Mouse (Mus musculus): ENCODE results near the gene Smdt1. TPM values are rescaled to one million over a fixed set of nuclear protein-coding genes. Genes with fewer than 3 reads are reported as not detected.
"Not testable (repeated sequence)": the region's sequence is repeated elsewhere in the genome, so short reads cannot be mapped to it uniquely, and the experiment has no call there.

Smdt1 gene
- total and polyA plus RNA-seq, 3 experiments = 111 to 159 TPM; not detected in 1

DNA sequence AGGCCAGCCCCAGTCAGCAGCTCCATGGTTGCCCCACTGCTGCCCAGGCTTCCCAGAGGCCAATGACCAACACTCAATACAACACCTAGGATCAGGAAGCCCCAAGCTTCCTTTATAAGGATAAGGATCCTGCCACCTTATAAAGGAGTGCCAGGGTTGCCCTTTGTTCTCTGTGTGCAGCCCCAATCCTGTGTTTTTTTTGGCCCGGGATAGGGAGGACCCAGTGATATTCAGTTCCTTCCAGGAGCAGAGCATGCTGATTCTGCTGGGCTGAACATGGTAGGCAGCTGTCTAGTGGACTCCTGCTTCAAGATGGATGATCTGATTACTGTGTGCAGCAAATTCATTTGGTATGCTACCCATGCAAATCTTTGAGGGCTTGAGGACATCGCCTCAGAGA lies 55.2 kb downstream of the Smdt1 start, which contains the start of gene Cyp2d11:
Gene Cyp2d11, minus strand, starts transcription at position 101 of the 400 bp plus-strand sequence.
- H3K27ac ChIP-seq (ENCODE audit: control insufficient read depth, low read depth, low read length); H3K4me1 ChIP-seq (ENCODE audit: control insufficient read depth in 1 of 2, insufficient read depth in 2 of 2, low read length in 2 of 2); H3K9ac ChIP-seq (ENCODE audit: control insufficient read depth, low read depth, low read length, poor library complexity, severe bottlenecking); H3K4me3 ChIP-seq (ENCODE audit: control insufficient read depth in 1 of 2, insufficient read depth in 1 of 2, low read depth in 2 of 2, low read length in 2 of 2); H3K36me3 ChIP-seq (ENCODE audit: control insufficient read depth in 1 of 2, insufficient read depth in 2 of 2, low read length in 2 of 2); H3K9me3 ChIP-seq (replicated peaks; ENCODE audit: insufficient read depth, low read length); DNase-seq (ENCODE audit: low read depth, low spot score); H3K27me3 ChIP-seq (ENCODE audit: control insufficient read depth in 1 of 2, insufficient read depth in 2 of 2, low read length in 2 of 2); H3K79me2 ChIP-seq (ENCODE audit: control insufficient read depth, insufficient read depth, low read length, poor library complexity): not testable (repeated sequence)

DNA sequence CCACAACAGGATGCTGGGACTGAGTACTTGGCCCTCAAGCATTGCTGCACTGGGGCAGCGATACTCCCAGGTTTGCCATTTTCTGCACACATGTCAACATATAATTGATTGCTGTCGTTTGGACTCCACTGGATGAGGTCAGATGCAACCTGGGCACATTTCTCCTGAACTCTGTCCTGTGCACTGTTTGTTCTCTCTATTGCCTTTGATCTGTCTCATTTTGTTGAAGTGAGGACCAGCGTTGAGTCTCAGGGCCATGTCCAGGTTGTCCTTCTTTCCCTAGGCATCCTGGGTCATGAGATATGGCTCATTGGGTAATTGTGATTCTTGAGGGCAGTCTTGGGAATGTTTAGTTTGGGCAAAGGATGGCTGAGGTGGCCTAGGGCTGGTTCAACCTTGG lies 57.2 kb downstream of the Smdt1 start:
- not testable (repeated sequence) for H3K4me3 ChIP-seq (ENCODE audit: control insufficient read depth in 1 of 2, insufficient read depth in 1 of 2, low read depth in 2 of 2, low read length in 2 of 2); H3K79me2 ChIP-seq (ENCODE audit: control insufficient read depth, insufficient read depth, low read length, poor library complexity); H3K4me1 ChIP-seq (ENCODE audit: control insufficient read depth in 1 of 2, insufficient read depth in 2 of 2, low read length in 2 of 2)

More for the DNA sequence above, 57.2 kb downstream of the Smdt1 start:
- H3K36me3 ChIP-seq (ENCODE audit: control insufficient read depth in 1 of 2, insufficient read depth in 2 of 2, low read length in 2 of 2); H3K9me3 ChIP-seq (replicated peaks; ENCODE audit: insufficient read depth, low read length); H3K9ac ChIP-seq (ENCODE audit: control insufficient read depth, low read depth, low read length, poor library complexity, severe bottlenecking); DNase-seq (ENCODE audit: low read depth, low spot score); H3K27me3 ChIP-seq (ENCODE audit: control insufficient read depth in 1 of 2, insufficient read depth in 2 of 2, low read length in 2 of 2); H3K27ac ChIP-seq (ENCODE audit: control insufficient read depth, low read depth, low read length): not testable (repeated sequence)

Other genes with a start within 250 kb of the Smdt1 start
- gene Ccdc134, start 211.0 kb upstream of the Smdt1 start, total RNA-seq (2012; rRNA removed) = 11.8 and 19.7 TPM in 2 replicates
- 10 to 100 TPM in 1 of 2 experiments, not detected in 1; 17.5 TPM for gene Ccdc134, start 211.0 kb upstream of the Smdt1 start, polyA plus RNA-seq (2012; ENCODE audit: insufficient read depth in 1 of 2, insufficient read length in 2 of 2, low read depth in 1 of 2, low replicate concordance in 2 of 2, missing spikeins in 1 of 2)
- gene Srebf2, start 191.8 kb upstream of the Smdt1 start, total RNA-seq (2012; rRNA removed) = 40.5 and 52.2 TPM in 2 replicates
- 100 to 1,000 TPM in 1 of 2 experiments, not detected in 1; 161 TPM for gene Srebf2, start 191.8 kb upstream of the Smdt1 start, polyA plus RNA-seq (2012; ENCODE audit: insufficient read depth in 1 of 2, insufficient read length in 2 of 2, low read depth in 1 of 2, low replicate concordance in 2 of 2, missing spikeins in 1 of 2)
- gene Shisa8, start 126.1 kb upstream of the Smdt1 start, total RNA-seq (2012; rRNA removed) = not detected in 2 replicates
- gene Shisa8, start 126.1 kb upstream of the Smdt1 start, polyA plus RNA-seq (2012; ENCODE audit: insufficient read depth in 1 of 2, insufficient read length in 2 of 2, low read depth in 1 of 2, low replicate concordance in 2 of 2, missing spikeins in 1 of 2) = under 1 TPM in 1 of 2 experiments, not detected in 1; 0.10 TPM
- 1.5 TPM in 2 replicates for gene Tnfrsf13c, start 114.6 kb upstream of the Smdt1 start, total RNA-seq (2012; rRNA removed)
- gene Tnfrsf13c, start 114.6 kb upstream of the Smdt1 start, polyA plus RNA-seq (2012; ENCODE audit: insufficient read depth in 1 of 2, insufficient read length in 2 of 2, low read depth in 1 of 2, low replicate concordance in 2 of 2, missing spikeins in 1 of 2) = under 1 TPM in 1 of 2 experiments, not detected in 1; 0.63 TPM
- 23.5 and 23.7 TPM in 2 replicates for gene Cenpm, start 94.2 kb upstream of the Smdt1 start, total RNA-seq (2012; rRNA removed)
- gene Cenpm, start 94.2 kb upstream of the Smdt1 start, polyA plus RNA-seq (2012; ENCODE audit: insufficient read depth in 1 of 2, insufficient read length in 2 of 2, low read depth in 1 of 2, low replicate concordance in 2 of 2, missing spikeins in 1 of 2) = 10 to 100 TPM in 1 of 2 experiments, not detected in 1; 56.3 TPM
- gene 1500009C09Rik, start 86.6 kb upstream of the Smdt1 start, total RNA-seq (2012; rRNA removed) = not detected in 2 replicates
- gene 1500009C09Rik, start 86.6 kb upstream of the Smdt1 start, polyA plus RNA-seq (2012; ENCODE audit: insufficient read depth in 1 of 2, insufficient read length in 2 of 2, low read depth in 1 of 2, low replicate concordance in 2 of 2, missing spikeins in 1 of 2) = not detected
- gene Sept3, start 64.1 kb upstream of the Smdt1 start, total RNA-seq (2012; rRNA removed) = not detected in 2 replicates
- gene Sept3, start 64.1 kb upstream of the Smdt1 start, polyA plus RNA-seq (2012; ENCODE audit: insufficient read depth in 1 of 2, insufficient read length in 2 of 2, low read depth in 1 of 2, low replicate concordance in 2 of 2, missing spikeins in 1 of 2) = not detected
- not detected in 2 replicates for gene Wbp2nl, start 40.0 kb upstream of the Smdt1 start, total RNA-seq (2012; rRNA removed)
- not detected for gene Wbp2nl, start 40.0 kb upstream of the Smdt1 start, polyA plus RNA-seq (2012; ENCODE audit: insufficient read depth in 1 of 2, insufficient read length in 2 of 2, low read depth in 1 of 2, low replicate concordance in 2 of 2, missing spikeins in 1 of 2)
- gene Naga, start within 50 bp of the Smdt1 start, total RNA-seq (2012; rRNA removed) = 23.9 and 26.4 TPM in 2 replicates
- 10 to 100 TPM in 1 of 2 experiments, not detected in 1; 59.5 TPM for gene Naga, start within 50 bp of the Smdt1 start, polyA plus RNA-seq (2012; ENCODE audit: insufficient read depth in 1 of 2, insufficient read length in 2 of 2, low read depth in 1 of 2, low replicate concordance in 2 of 2, missing spikeins in 1 of 2)
- gene Pheta2, start within 50 bp of the Smdt1 start, total RNA-seq (2012; rRNA removed) = 25.1 and 34.9 TPM in 2 replicates
- gene Pheta2, start within 50 bp of the Smdt1 start, polyA plus RNA-seq (2012; ENCODE audit: insufficient read depth in 1 of 2, insufficient read length in 2 of 2, low read depth in 1 of 2, low replicate concordance in 2 of 2, missing spikeins in 1 of 2) = 10 to 100 TPM in 1 of 2 experiments, not detected in 1; 39.3 TPM
- gene Ndufa6, start 15.4 kb downstream of the Smdt1 start, total RNA-seq (2012; rRNA removed) = 377 and 417 TPM in 2 replicates
- 100 to 1,000 TPM in 1 of 2 experiments, not detected in 1; 235 TPM for gene Ndufa6, start 15.4 kb downstream of the Smdt1 start, polyA plus RNA-seq (2012; ENCODE audit: insufficient read depth in 1 of 2, insufficient read length in 2 of 2, low read depth in 1 of 2, low replicate concordance in 2 of 2, missing spikeins in 1 of 2)
- gene Cyp2d22, start 41.3 kb downstream of the Smdt1 start, total RNA-seq (2012; rRNA removed) = not detected in 2 replicates
- under 1 TPM in 1 of 2 experiments, not detected in 1; 0.10 TPM for gene Cyp2d22, start 41.3 kb downstream of the Smdt1 start, polyA plus RNA-seq (2012; ENCODE audit: insufficient read depth in 1 of 2, insufficient read length in 2 of 2, low read depth in 1 of 2, low replicate concordance in 2 of 2, missing spikeins in 1 of 2)
- not detected in 2 replicates for gene Cyp2d11, start 55.1 kb downstream of the Smdt1 start, total RNA-seq (2012; rRNA removed)
- gene Cyp2d11, start 55.1 kb downstream of the Smdt1 start, polyA plus RNA-seq (2012; ENCODE audit: insufficient read depth in 1 of 2, insufficient read length in 2 of 2, low read depth in 1 of 2, low replicate concordance in 2 of 2, missing spikeins in 1 of 2) = not detected
- not detected in 2 replicates for gene Cyp2d10, start 68.2 kb downstream of the Smdt1 start, total RNA-seq (2012; rRNA removed)
- not detected for gene Cyp2d10, start 68.2 kb downstream of the Smdt1 start, polyA plus RNA-seq (2012; ENCODE audit: insufficient read depth in 1 of 2, insufficient read length in 2 of 2, low read depth in 1 of 2, low replicate concordance in 2 of 2, missing spikeins in 1 of 2)
- not detected in 2 replicates for gene Cyp2d9, start 94.5 kb downstream of the Smdt1 start, total RNA-seq (2012; rRNA removed)
- gene Cyp2d9, start 94.5 kb downstream of the Smdt1 start, polyA plus RNA-seq (2012; ENCODE audit: insufficient read depth in 1 of 2, insufficient read length in 2 of 2, low read depth in 1 of 2, low replicate concordance in 2 of 2, missing spikeins in 1 of 2) = not detected
- not detected in 2 replicates for gene Cyp2d12, start 216.1 kb downstream of the Smdt1 start, total RNA-seq (2012; rRNA removed)
- gene Cyp2d12, start 216.1 kb downstream of the Smdt1 start, polyA plus RNA-seq (2012; ENCODE audit: insufficient read depth in 1 of 2, insufficient read length in 2 of 2, low read depth in 1 of 2, low replicate concordance in 2 of 2, missing spikeins in 1 of 2) = not detected